Mouse (Mus musculus): ENCODE data around the gene Acsf3. TPM values are rescaled to one million over a fixed set of nuclear protein-coding genes. Genes with fewer than 3 reads are reported as not detected.

The Acsf3 gene
- total and polyA plus RNA-seq, 3 experiments = 0.49 to 0.63 TPM; not detected in 1

- Histone ChIP-seq H3K9me3 (replicated peaks) (no peaks in the 10 kb centered on the region), H3K27me3 (ENCODE audit: insufficient read depth, low read length) (peaks cover 98% of the 10 kb centered on the region), H3K4me1 (ENCODE audit: insufficient read depth, low read depth, low read length) (peaks cover 12% of the 10 kb centered on the region), H3K36me3 (replicated peaks) (no peaks in the 10 kb centered on the region), H3K4me3 (ENCODE audit: low read depth, low read length) (no peak overlapping the region)
- no peak for ATAC-seq (ENCODE audit: extremely low read depth, insufficient number of reproducible peaks, low FRiP score, poor library complexity, severe bottlenecking)
- DNase-seq (ENCODE audit: low spot score) = no peak
- TF ChIP-seq POLR2AphosphoS5 (IDR thresholded peaks at IDR 0.05; ENCODE audit: insufficient replicate concordance, low read depth, low read length) (no peak), GATA1 (IDR thresholded peaks at IDR 0.05; ENCODE audit: borderline replicate concordance, low read length) (no peak), TAL1 (conservative IDR thresholded peaks at IDR 0.05; ENCODE audit: low read depth, low read length) (no peak), CTCF (IDR thresholded peaks at IDR 0.05; ENCODE audit: low read depth, low read length) (no peak), GATA2 (IDR thresholded peaks at IDR 0.05; ENCODE audit: borderline replicate concordance, low read depth, low read length) (no peak)
These were observed 29.5 kb upstream of the Acsf3 start for GRCm38 (mm10) chr8:122745750-122746275.

- H3K4me1 ChIP-seq (ENCODE audit: insufficient read depth, low read depth, low read length) = peaks cover 12% of the 10 kb centered on the region
- no peaks in the 10 kb centered on the region for H3K36me3 ChIP-seq (replicated peaks)
- no peak for ATAC-seq (ENCODE audit: extremely low read depth, insufficient number of reproducible peaks, low FRiP score, poor library complexity, severe bottlenecking)
- H3K9me3 ChIP-seq (replicated peaks) = no peaks in the 10 kb centered on the region
- TF ChIP-seq POLR2AphosphoS5 (IDR thresholded peaks at IDR 0.05; ENCODE audit: insufficient replicate concordance, low read depth, low read length) (no peak), TAL1 (conservative IDR thresholded peaks at IDR 0.05; ENCODE audit: low read depth, low read length) (no peak), GATA1 (IDR thresholded peaks at IDR 0.05; ENCODE audit: borderline replicate concordance, low read length) (no peak), GATA2 (IDR thresholded peaks at IDR 0.05; ENCODE audit: borderline replicate concordance, low read depth, low read length) (no peak), CTCF (IDR thresholded peaks at IDR 0.05; ENCODE audit: low read depth, low read length) (no peak)
- no peak overlapping the region for H3K4me3 ChIP-seq (ENCODE audit: low read depth, low read length)
- H3K27me3 ChIP-seq (ENCODE audit: insufficient read depth, low read length) = peaks cover 98% of the 10 kb centered on the region
- DNase-seq (ENCODE audit: low spot score) = no peak
These were observed 28.8 kb upstream of the Acsf3 start for GRCm38 (mm10) chr8:122746439-122746838.

- no peaks in the 10 kb centered on the region for H3K36me3 ChIP-seq (replicated peaks)
- TF ChIP-seq TAL1 (conservative IDR thresholded peaks at IDR 0.05; ENCODE audit: low read depth, low read length) (no peak), CTCF (IDR thresholded peaks at IDR 0.05; ENCODE audit: low read depth, low read length) (no peak), GATA1 (IDR thresholded peaks at IDR 0.05; ENCODE audit: borderline replicate concordance, low read length) (no peak), GATA2 (IDR thresholded peaks at IDR 0.05; ENCODE audit: borderline replicate concordance, low read depth, low read length) (no peak), POLR2AphosphoS5 (IDR thresholded peaks at IDR 0.05; ENCODE audit: insufficient replicate concordance, low read depth, low read length) (no peak)
- DNase-seq (ENCODE audit: low spot score) (no peak), ATAC-seq (ENCODE audit: extremely low read depth, insufficient number of reproducible peaks, low FRiP score, poor library complexity, severe bottlenecking) (no peak)
- no peaks in the 10 kb centered on the region for H3K9me3 ChIP-seq (replicated peaks)
- peaks cover 98% of the 10 kb centered on the region for H3K27me3 ChIP-seq (ENCODE audit: insufficient read depth, low read length)
- peaks cover 12% of the 10 kb centered on the region for H3K4me1 ChIP-seq (ENCODE audit: insufficient read depth, low read depth, low read length)
- no peak overlapping the region for H3K4me3 ChIP-seq (ENCODE audit: low read depth, low read length)
These were observed 27.5 kb upstream of the Acsf3 start for GRCm38 (mm10) chr8:122747825-122748224.

GRCm38 (mm10) chr8:122749333-122749958 is 25.8 kb upstream of the Acsf3 start:
- DNase-seq (ENCODE audit: low spot score) (no peak), ATAC-seq (ENCODE audit: extremely low read depth, insufficient number of reproducible peaks, low FRiP score, poor library complexity, severe bottlenecking) (no peak)
- Histone ChIP-seq H3K27me3 (ENCODE audit: insufficient read depth, low read length) (peaks cover 98% of the 10 kb centered on the region), H3K4me3 (ENCODE audit: low read depth, low read length) (no peak overlapping the region), H3K9me3 (replicated peaks) (no peaks in the 10 kb centered on the region), H3K36me3 (replicated peaks) (no peaks in the 10 kb centered on the region), H3K4me1 (ENCODE audit: insufficient read depth, low read depth, low read length) (peaks cover 14% of the 10 kb centered on the region)
- TF ChIP-seq GATA1 (IDR thresholded peaks at IDR 0.05; ENCODE audit: borderline replicate concordance, low read length) = no peak
- TF ChIP-seq POLR2AphosphoS5 (IDR thresholded peaks at IDR 0.05; ENCODE audit: insufficient replicate concordance, low read depth, low read length) = no peak
- no peak for TF ChIP-seq GATA2 (IDR thresholded peaks at IDR 0.05; ENCODE audit: borderline replicate concordance, low read depth, low read length)
- no peak for TF ChIP-seq TAL1 (conservative IDR thresholded peaks at IDR 0.05; ENCODE audit: low read depth, low read length)
- TF ChIP-seq CTCF (IDR thresholded peaks at IDR 0.05; ENCODE audit: low read depth, low read length) = no peak

GRCm38 (mm10) chr8:122751342-122751741 is 23.9 kb upstream of the Acsf3 start:
- Histone ChIP-seq H3K27me3 (ENCODE audit: insufficient read depth, low read length) (peaks cover 98% of the 10 kb centered on the region), H3K4me3 (ENCODE audit: low read depth, low read length) (no peak overlapping the region), H3K9me3 (replicated peaks) (no peaks in the 10 kb centered on the region), H3K36me3 (replicated peaks) (no peaks in the 10 kb centered on the region), H3K4me1 (ENCODE audit: insufficient read depth, low read depth, low read length) (peaks cover 8% of the 10 kb centered on the region)
- ATAC-seq (ENCODE audit: extremely low read depth, insufficient number of reproducible peaks, low FRiP score, poor library complexity, severe bottlenecking) (no peak), DNase-seq (ENCODE audit: low spot score) (no peak)
- no peak for TF ChIP-seq POLR2AphosphoS5 (IDR thresholded peaks at IDR 0.05; ENCODE audit: insufficient replicate concordance, low read depth, low read length)
- TF ChIP-seq GATA1 (IDR thresholded peaks at IDR 0.05; ENCODE audit: borderline replicate concordance, low read length) = no peak
- no peak for TF ChIP-seq CTCF (IDR thresholded peaks at IDR 0.05; ENCODE audit: low read depth, low read length)
- TF ChIP-seq TAL1 (conservative IDR thresholded peaks at IDR 0.05; ENCODE audit: low read depth, low read length) = no peak
- no peak for TF ChIP-seq GATA2 (IDR thresholded peaks at IDR 0.05; ENCODE audit: borderline replicate concordance, low read depth, low read length)

GRCm38 (mm10) chr8:122752111-122752721 is 23.1 kb upstream of the Acsf3 start:
- Histone ChIP-seq H3K4me1 (ENCODE audit: insufficient read depth, low read depth, low read length) (peaks cover 8% of the 10 kb centered on the region), H3K4me3 (ENCODE audit: low read depth, low read length) (no peak overlapping the region), H3K36me3 (replicated peaks) (no peaks in the 10 kb centered on the region), H3K27me3 (ENCODE audit: insufficient read depth, low read length) (peaks cover 98% of the 10 kb centered on the region), H3K9me3 (replicated peaks) (no peaks in the 10 kb centered on the region)
- ATAC-seq (ENCODE audit: extremely low read depth, insufficient number of reproducible peaks, low FRiP score, poor library complexity, severe bottlenecking) (no peak), DNase-seq (ENCODE audit: low spot score) (no peak)
- TF ChIP-seq TAL1 (conservative IDR thresholded peaks at IDR 0.05; ENCODE audit: low read depth, low read length) (no peak), GATA1 (IDR thresholded peaks at IDR 0.05; ENCODE audit: borderline replicate concordance, low read length) (no peak), GATA2 (IDR thresholded peaks at IDR 0.05; ENCODE audit: borderline replicate concordance, low read depth, low read length) (no peak), POLR2AphosphoS5 (IDR thresholded peaks at IDR 0.05; ENCODE audit: insufficient replicate concordance, low read depth, low read length) (no peak), CTCF (IDR thresholded peaks at IDR 0.05; ENCODE audit: low read depth, low read length) (no peak)

Measured in G1E (cell line).